ENCODE assay signal across 8 mouse cellular contexts in genomic region chr11:121260211-121260906, GRCm38 (mm10). TPM values are rescaled to one million over a fixed set of nuclear protein-coding genes. Genes with fewer than 3 reads are reported as not detected.
A peak's percentile ranks its signal among the peaks of the same experiment; 100 is the strongest.
DNase-seq lines count a peak whose midpoint lies in the region; ATAC-seq lines count a peak whose summit lies in the region.

No protein-coding gene starts in this region.

- H3K4me3 ChIP-seq in brown adipose tissue, adult 24 weeks (ENCODE audit: insufficient read depth, low read depth, low read length), result peak overlapping the region; percentile 90
- peak overlapping the region; percentile 98 for H3K4me3 ChIP-seq in forebrain, embryonic 11.5 days (ENCODE audit: low read depth, low read length)

- intact Hi-C loops in left cerebral cortex, postnatal 4 days (cut with DNase I), result no loop called here

- peak overlapping the region; percentile 97 for H3K9ac ChIP-seq in forebrain, embryonic 11.5 days (ENCODE audit: low read length)

- H3K27me3 ChIP-seq in forebrain, embryonic 11.5 days (ENCODE audit: control insufficient read depth, insufficient read depth, low read length), result no peaks in the 10 kb centered on the region

- peak overlapping the region; percentile 93 for H3K4me2 ChIP-seq in forebrain, embryonic 11.5 days (ENCODE audit: low read depth, low read length, severe bottlenecking)

- H3K4me1 ChIP-seq in brown adipose tissue, adult 24 weeks (ENCODE audit: control insufficient read depth, insufficient read depth, insufficient read length, low read length), result no peaks in the 10 kb centered on the region; the same call in 1 of the 2 replicates
- peaks cover 4% of the 10 kb centered on the region; the same call in 1 of the 2 replicates for H3K4me1 ChIP-seq in forebrain, embryonic 11.5 days (replicated peaks; ENCODE audit: control insufficient read depth, insufficient read depth, low read length)

- ATAC-seq in forebrain, embryonic 11.5 days (replicated peaks; ENCODE audit: low FRiP score), result peak; percentile 17
- ATAC-seq in megakaryocyte progenitor cell, adult 5-6 weeks (replicated peaks; ENCODE audit: poor library complexity), result peak; percentile 30; the same call in 1 of the 2 replicates

- 0 out of 2 replicates have a peak overlapping the region, but pooled peaks have one; percentile 43 for H3K27ac ChIP-seq in brown adipose tissue, adult 24 weeks (replicated peaks; ENCODE audit: low read depth, low read length)
- H3K27ac ChIP-seq in forebrain, embryonic 11.5 days (ENCODE audit: low read depth, low read length), result peak overlapping the region; percentile 18; the same call in 1 of the 2 replicates

- H3K9me3 ChIP-seq in forebrain, embryonic 11.5 days (ENCODE audit: control insufficient read depth, low read length), result no peaks in the 10 kb centered on the region

- DNase-seq in ES-CJ7 (ENCODE audit: low read depth, low spot score), result peak; percentile 20
- DNase-seq in forebrain, embryonic 11.5 days (ENCODE audit: low spot score), result peak; percentile 73
- DNase-seq in heart, postnatal 4 days, result peak; percentile 50
- peak; percentile 45 for DNase-seq in left cerebral cortex, postnatal 4 days
- DNase-seq in right cerebral cortex, postnatal 4 days, result peak; percentile 26
- DNase-seq in adipocyte (ENCODE audit: low spot score), result no peak

- no peaks in the 10 kb centered on the region; the same call in 1 of the 2 replicates for H3K36me3 ChIP-seq in forebrain, embryonic 11.5 days (ENCODE audit: control insufficient read depth, insufficient read depth, low read length)

- WGBS in forebrain, embryonic 11.5 days, result under 1% methylated on average over 59 of the region's 60 CpGs

RNA-seq across cellular contexts. Expression of gene Foxk2, which starts 0.6 kb away (rescaled TPM):
- 19.8 and 22.6 TPM in 2 replicates for polyA plus RNA-seq in brown adipose tissue, adult 24 weeks (2012; ENCODE audit: insufficient read depth, insufficient read length, missing spikeins)
- 16.4 and 21.8 TPM in 2 replicates for polyA plus RNA-seq in forebrain, embryonic 11.5 days (2014; fragmentation: Nextera tagmentation; extraction: Ambion mirVana)
- 10 to 100 TPM; 30.3 to 34.5 TPM for total RNA-seq in heart, postnatal 4 days (2021)
- total RNA-seq in left cerebral cortex, postnatal 4 days (2021), result 100 to 1,000 TPM; 115 to 116 TPM
- total RNA-seq in megakaryocyte progenitor cell, adult 5-6 weeks (2015), result 24.8 and 28.9 TPM in 2 replicates
- 20.9 and 23.1 TPM in 2 replicates for total RNA-seq in megakaryocyte progenitor cell, adult 5-6 weeks (2017)

RNA-seq across cellular contexts. Expression of gene Narf, which starts 23.3 kb away (rescaled TPM):
- 10.4 and 12.6 TPM in 2 replicates for polyA plus RNA-seq in brown adipose tissue, adult 24 weeks (2012; ENCODE audit: insufficient read depth, insufficient read length, missing spikeins)
- 58.9 and 70.1 TPM in 2 replicates for polyA plus RNA-seq in forebrain, embryonic 11.5 days (2014; fragmentation: Nextera tagmentation; extraction: Ambion mirVana)
- total RNA-seq in heart, postnatal 4 days (2021), result 10 to 100 TPM; 58.7 to 62.4 TPM
- 10 to 100 TPM; 70.6 to 73.2 TPM for total RNA-seq in left cerebral cortex, postnatal 4 days (2021)
- total RNA-seq in megakaryocyte progenitor cell, adult 5-6 weeks (2015), result 11.3 and 11.9 TPM in 2 replicates
- total RNA-seq in megakaryocyte progenitor cell, adult 5-6 weeks (2017), result 21.0 and 23.9 TPM in 2 replicates

RNA-seq across cellular contexts. Expression of gene Cybc1, which starts 31.2 kb away (rescaled TPM):
- polyA plus RNA-seq in brown adipose tissue, adult 24 weeks (2012; ENCODE audit: insufficient read depth, insufficient read length, missing spikeins), result 5.0 and 8.2 TPM in 2 replicates
- 31.7 and 39.2 TPM in 2 replicates for polyA plus RNA-seq in forebrain, embryonic 11.5 days (2014; fragmentation: Nextera tagmentation; extraction: Ambion mirVana)
- 10 to 100 TPM; 11.8 to 12.5 TPM for total RNA-seq in heart, postnatal 4 days (2021)
- total RNA-seq in left cerebral cortex, postnatal 4 days (2021), result 10 to 100 TPM; 24.0 to 27.3 TPM
- total RNA-seq in megakaryocyte progenitor cell, adult 5-6 weeks (2015), result 39.6 and 42.2 TPM in 2 replicates
- total RNA-seq in megakaryocyte progenitor cell, adult 5-6 weeks (2017), result 34.5 and 40.0 TPM in 2 replicates

RNA-seq across cellular contexts. Expression of gene Ogfod3, which starts 55.8 kb away (rescaled TPM):
- polyA plus RNA-seq in brown adipose tissue, adult 24 weeks (2012; ENCODE audit: insufficient read depth, insufficient read length, missing spikeins), result 15.7 and 18.7 TPM in 2 replicates
- 20.3 and 20.5 TPM in 2 replicates for polyA plus RNA-seq in forebrain, embryonic 11.5 days (2014; fragmentation: Nextera tagmentation; extraction: Ambion mirVana)
- total RNA-seq in heart, postnatal 4 days (2021), result 10 to 100 TPM; 18.7 to 22.2 TPM
- 1 to 10 TPM; 7.7 to 8.0 TPM for total RNA-seq in left cerebral cortex, postnatal 4 days (2021)
- total RNA-seq in megakaryocyte progenitor cell, adult 5-6 weeks (2015), result 14.0 and 18.3 TPM in 2 replicates
- total RNA-seq in megakaryocyte progenitor cell, adult 5-6 weeks (2017), result 5.6 and 7.4 TPM in 2 replicates

RNA-seq across cellular contexts. Expression of gene Hexdc, which starts 56.1 kb away (rescaled TPM):
- polyA plus RNA-seq in brown adipose tissue, adult 24 weeks (2012; ENCODE audit: insufficient read depth, insufficient read length, missing spikeins), result 2.1 and 3.3 TPM in 2 replicates
- polyA plus RNA-seq in forebrain, embryonic 11.5 days (2014; fragmentation: Nextera tagmentation; extraction: Ambion mirVana), result 7.3 and 7.8 TPM in 2 replicates
- 10 to 100 TPM; 17.0 to 17.8 TPM for total RNA-seq in heart, postnatal 4 days (2021)
- total RNA-seq in left cerebral cortex, postnatal 4 days (2021), result 10 to 100 TPM; 54.9 to 57.3 TPM
- 2.5 and 3.8 TPM in 2 replicates for total RNA-seq in megakaryocyte progenitor cell, adult 5-6 weeks (2015)
- total RNA-seq in megakaryocyte progenitor cell, adult 5-6 weeks (2017), result 5.7 and 6.3 TPM in 2 replicates
